Mouse (Mus musculus) megakaryocyte-erythroid progenitor cell, adult 5-6 weeks (primary cell): ENCODE results near the gene Fstl4. TPM values are rescaled to one million over a fixed set of nuclear protein-coding genes. Genes with fewer than 3 reads are reported as not detected.

Source experiments
- ATAC-seq: replicated peaks from 2 replicates; pipeline ENCODE4 v1.8.0; 2016; ENCODE audit warnings: mild to moderate bottlenecking, inconsistent platforms; ENCODE audit not compliant: severe bottlenecking, poor library complexity, low FRiP score, low TSS enrichment
- total RNA-seq, 2 experiments: library from RNA; stranded (forward) in 1 of 2; stranded (reverse) in 1 of 2; fragments of 200-1000, 215-1000 nt in 1 of 2; fragments of >200 nt in 1 of 2; fragmentation: Nextera tagmentation in 1 of 2; gene quantifications; 2 replicates each; pipeline ENCODE4 v1.2.3; 2014 to 2017

Fstl4 gene
- total RNA-seq, 2 experiments from 2014 or later = not detected

- no peak for ATAC-seq
These were observed 238.9 kb downstream of the Fstl4 start for GRCm38 (mm10) chr11:53003361-53003760.

- no peak for ATAC-seq
These were observed 239.4 kb downstream of the Fstl4 start for GRCm38 (mm10) chr11:53003811-53004210.

GRCm38 (mm10) chr11:53009597-53009996, 245.2 kb downstream of the Fstl4 start:
- no peak for ATAC-seq

- no peak for ATAC-seq
These were observed 247.6 kb downstream of the Fstl4 start for GRCm38 (mm10) chr11:53011996-53012505.

GRCm38 (mm10) chr11:53013906-53014305, 249.5 kb downstream of the Fstl4 start:
- no peak for ATAC-seq

- no peak for ATAC-seq
These were observed 252.1 kb downstream of the Fstl4 start for GRCm38 (mm10) chr11:53016358-53017021.

- ATAC-seq = no peak
These were observed 255.1 kb downstream of the Fstl4 start for GRCm38 (mm10) chr11:53019509-53019908.

GRCm38 (mm10) chr11:53024403-53024802, 260.0 kb downstream of the Fstl4 start:
- no peak for ATAC-seq

GRCm38 (mm10) chr11:53025686-53026085, 261.3 kb downstream of the Fstl4 start:
- no peak for ATAC-seq

- no peak for ATAC-seq
These were observed 264.2 kb downstream of the Fstl4 start for GRCm38 (mm10) chr11:53028421-53029168.

GRCm38 (mm10) chr11:53031777-53032176, 267.3 kb downstream of the Fstl4 start:
- no peak for ATAC-seq

GRCm38 (mm10) chr11:53032336-53032735, 267.9 kb downstream of the Fstl4 start:
- peak; percentile 78 for ATAC-seq

- ATAC-seq = no peak
These were observed 271.0 kb downstream of the Fstl4 start for GRCm38 (mm10) chr11:53035414-53035813.

- ATAC-seq = no peak
These were observed 282.4 kb downstream of the Fstl4 start for GRCm38 (mm10) chr11:53046850-53047249.

- peak; percentile 73 for ATAC-seq
These were observed 289.7 kb downstream of the Fstl4 start for GRCm38 (mm10) chr11:53054151-53054550.

- ATAC-seq = no peak
These were observed 291.5 kb downstream of the Fstl4 start for GRCm38 (mm10) chr11:53055896-53056295.

- no peak for ATAC-seq
These were observed 292.3 kb downstream of the Fstl4 start for GRCm38 (mm10) chr11:53056781-53057180.

- 0 out of 2 replicates have a peak, but pooled peaks have one; percentile 23 for ATAC-seq
These were observed 293.6 kb downstream of the Fstl4 start for GRCm38 (mm10) chr11:53057821-53058553.

GRCm38 (mm10) chr11:53058557-53058956, 294.1 kb downstream of the Fstl4 start:
- ATAC-seq = no peak
